Mouse (Mus musculus) heart, embryonic 12.5 days (tissue): ENCODE results near the gene B230307C23Rik. TPM values are rescaled to one million over a fixed set of nuclear protein-coding genes. Genes with fewer than 3 reads are reported as not detected.

Experiments
- ATAC-seq: fragments of 200-750 bp; cut with Nextera tagmentation; 2 replicates; pipeline ENCODE4 v1.8.0; 2017; ENCODE audit warnings: moderate TSS enrichment, moderate library complexity; ENCODE audit not compliant: insufficient number of reproducible peaks, low FRiP score
- H3K27ac ChIP-seq: fragments of 300-500 bp; sonication (generic); 2 replicates; pipeline ENCODE4 v1.5.1; 2016; ENCODE audit warnings: mild to moderate bottlenecking, moderate library complexity; ENCODE audit not compliant: poor library complexity, severe bottlenecking
- H3K27me3 ChIP-seq: fragments of 300-500 bp; sonication (generic); replicated peaks from 2 replicates; pipeline ENCODE4 v1.6.1; 2016; ENCODE audit warnings: mild to moderate bottlenecking, moderate library complexity
- H3K36me3 ChIP-seq: fragments of 300-500 bp; sonication (generic); 2 replicates; pipeline ENCODE4 v1.6.1; 2016; ENCODE audit warnings: mild to moderate bottlenecking, moderate library complexity
- H3K4me1 ChIP-seq: fragments of 300-500 bp; sonication (generic); replicated peaks from 2 replicates; pipeline ENCODE4 v1.6.1; 2016; ENCODE audit warnings: mild to moderate bottlenecking
- H3K4me2 ChIP-seq: fragments of 300-500 bp; sonication (generic); 2 replicates; pipeline ENCODE4 v1.6.1; 2016; ENCODE audit warnings: mild to moderate bottlenecking, moderate library complexity
- H3K4me3 ChIP-seq: fragments of 300-500 bp; sonication (generic); 2 replicates; pipeline ENCODE4 v1.5.1; 2016; ENCODE audit warnings: mild to moderate bottlenecking
- H3K9ac ChIP-seq: fragments of 300-500 bp; sonication (generic); 2 replicates; pipeline ENCODE4 v1.6.1; 2016; ENCODE audit warnings: mild to moderate bottlenecking, moderate library complexity
- H3K9me3 ChIP-seq: fragments of 300-500 bp; sonication (generic); replicated peaks from 2 replicates; pipeline ENCODE4 v1.6.1; 2016; ENCODE audit warnings: mild to moderate bottlenecking, moderate library complexity
- WGBS: fragments of 180-500 bp; shearing (Covaris S2); methylation state at CpG from one replicate; pipeline ENCODE4 v1.1.7; 2016; 5-methylcytosine and 5-hydroxymethylcytosine counted together
- polyA plus RNA-seq: library from polyadenylated mRNA; unstranded; fragments of >200 nt; fragmentation: Nextera tagmentation; extraction: Ambion mirVana; gene quantifications from 2 replicates; pipeline ENCODE4 v1.2.1, GENCODE M21; 2016

The B230307C23Rik gene
- 13.7 and 13.9 TPM in 2 replicates for polyA plus RNA-seq

DNA sequence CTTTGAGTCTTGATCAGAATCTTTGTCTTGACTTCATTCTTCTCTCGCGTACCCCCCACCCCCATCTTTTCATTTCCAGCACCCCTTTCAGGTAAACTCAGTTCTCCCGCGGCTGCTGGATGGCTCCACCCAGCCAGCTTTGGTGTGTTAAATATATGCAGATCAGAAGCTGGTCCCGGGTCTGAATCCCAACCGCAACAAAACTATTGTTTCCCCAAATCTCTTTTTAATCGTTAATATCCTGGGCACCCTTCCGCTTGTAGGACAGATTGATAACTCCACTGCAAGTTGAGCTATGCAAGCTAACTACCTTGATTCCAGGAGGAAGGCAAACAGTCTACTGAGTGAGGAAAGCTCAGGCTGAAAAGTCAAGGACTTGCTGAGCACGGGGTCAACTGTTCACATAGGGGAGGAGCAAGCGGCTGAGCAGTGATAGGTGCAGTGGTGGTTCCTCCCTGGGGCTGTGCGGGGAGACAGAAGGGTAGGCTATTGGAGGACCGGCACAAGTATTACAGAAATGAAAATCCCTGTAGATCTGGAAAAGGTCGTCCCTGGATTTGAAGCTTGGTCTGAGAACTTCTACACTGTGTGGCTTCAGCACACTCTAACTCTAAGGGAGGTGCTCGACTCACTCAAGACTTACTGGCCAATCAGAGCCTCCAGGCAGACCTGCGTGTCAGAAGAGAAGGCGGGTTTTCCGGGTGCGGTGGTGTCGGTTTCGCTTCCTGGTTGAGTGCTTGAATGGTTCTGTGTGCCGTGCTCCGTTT is at the start of gene B230307C23Rik:
Gene B230307C23Rik (plus strand): TSS at position 700 of the 767 bp plus-strand sequence.
- H3K4me1 ChIP-seq, result peaks cover 16% of the 10 kb centered on the region
- H3K4me2 ChIP-seq, result peak within 1 kb of the TSS; percentile 71
- H3K27me3 ChIP-seq, result no peaks in the 10 kb centered on the region
- H3K9me3 ChIP-seq, result 0 out of 2 replicates have a peak, but pooled peaks cover 3% of the 10 kb centered on the region
- peak within 1 kb of the TSS; percentile 94 for H3K27ac ChIP-seq
- ATAC-seq, result peak; percentile 97
- H3K36me3 ChIP-seq, result peaks cover 7% of the 10 kb centered on the region; the same call in 1 of the 2 replicates
- peak within 1 kb of the TSS; percentile 79 for H3K4me3 ChIP-seq
- H3K9ac ChIP-seq, result peak within 1 kb of the TSS; percentile 75
- WGBS, result 2% methylated on average over 22 of the region's 22 CpGs

DNA sequence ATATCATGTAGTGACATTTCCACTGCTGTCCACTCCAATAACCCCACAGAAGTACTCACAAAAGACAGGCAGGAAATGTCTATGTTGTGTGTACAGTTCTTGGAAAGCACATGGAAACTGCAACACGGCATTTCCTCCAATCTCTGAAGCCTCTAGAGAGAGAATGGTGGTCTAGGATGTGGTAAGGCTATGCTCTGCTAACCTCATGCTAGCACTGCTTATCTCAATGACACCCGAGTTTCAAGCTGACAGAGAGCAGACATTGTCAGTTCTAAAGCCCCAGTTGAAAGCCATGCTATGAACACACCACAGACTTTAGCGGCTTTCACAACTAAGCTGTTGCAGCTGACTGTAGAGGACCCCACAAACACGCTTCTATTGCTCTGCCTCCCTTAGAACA is 48.3 kb upstream of the B230307C23Rik start:
- WGBS, result 19% methylated on average over 4 of the region's 4 CpGs
- no peak overlapping the region for H3K9ac ChIP-seq
- peaks cover 19% of the 10 kb centered on the region for H3K27me3 ChIP-seq
- no peak overlapping the region for H3K27ac ChIP-seq
- H3K4me2 ChIP-seq, result no peak overlapping the region
- no peaks in the 10 kb centered on the region for H3K9me3 ChIP-seq
- ATAC-seq, result peak; percentile 45; the same call in 1 of the 2 replicates
- H3K4me3 ChIP-seq, result no peak overlapping the region
- H3K4me1 ChIP-seq, result peaks cover 18% of the 10 kb centered on the region
- H3K36me3 ChIP-seq, result peaks cover 53% of the 10 kb centered on the region

- H3K4me3 ChIP-seq, result no peak overlapping the region
- H3K4me1 ChIP-seq, result peaks cover 18% of the 10 kb centered on the region
- H3K9me3 ChIP-seq, result no peaks in the 10 kb centered on the region
- H3K9ac ChIP-seq, result no peak overlapping the region
- WGBS, result 92% methylated on average over 8 of the region's 8 CpGs
- H3K27ac ChIP-seq, result no peak overlapping the region
- H3K36me3 ChIP-seq, result peaks cover 54% of the 10 kb centered on the region
- no peak for ATAC-seq
- H3K27me3 ChIP-seq, result peaks cover 26% of the 10 kb centered on the region
- no peak overlapping the region for H3K4me2 ChIP-seq
Observed at GRCm38 (mm10) chr16:97950061-97950460, 47.1 kb upstream of the B230307C23Rik start.

GRCm38 (mm10) chr16:97952371-97952770 is 44.7 kb upstream of the B230307C23Rik start:
- Histone ChIP-seq H3K27me3 (peaks cover 27% of the 10 kb centered on the region), H3K36me3 (peaks cover 68% of the 10 kb centered on the region), H3K4me1 (peaks cover 29% of the 10 kb centered on the region), H3K4me2 (no peak overlapping the region), H3K27ac (no peak overlapping the region), H3K9me3 (no peaks in the 10 kb centered on the region), H3K9ac (no peak overlapping the region), H3K4me3 (no peak overlapping the region)
- ATAC-seq, result no peak
- 85% methylated on average over 4 of the region's 4 CpGs for WGBS

- Histone ChIP-seq H3K27me3 (peaks cover 27% of the 10 kb centered on the region), H3K4me3 (no peak overlapping the region), H3K4me2 (no peak overlapping the region), H3K4me1 (peaks cover 32% of the 10 kb centered on the region), H3K9ac (no peak overlapping the region), H3K36me3 (peaks cover 68% of the 10 kb centered on the region), H3K27ac (no peak overlapping the region), H3K9me3 (no peaks in the 10 kb centered on the region)
- ATAC-seq, result no peak
- 51% methylated on average over 9 of the region's 9 CpGs for WGBS
Observed at GRCm38 (mm10) chr16:97952801-97953200, 44.3 kb upstream of the B230307C23Rik start.

DNA sequence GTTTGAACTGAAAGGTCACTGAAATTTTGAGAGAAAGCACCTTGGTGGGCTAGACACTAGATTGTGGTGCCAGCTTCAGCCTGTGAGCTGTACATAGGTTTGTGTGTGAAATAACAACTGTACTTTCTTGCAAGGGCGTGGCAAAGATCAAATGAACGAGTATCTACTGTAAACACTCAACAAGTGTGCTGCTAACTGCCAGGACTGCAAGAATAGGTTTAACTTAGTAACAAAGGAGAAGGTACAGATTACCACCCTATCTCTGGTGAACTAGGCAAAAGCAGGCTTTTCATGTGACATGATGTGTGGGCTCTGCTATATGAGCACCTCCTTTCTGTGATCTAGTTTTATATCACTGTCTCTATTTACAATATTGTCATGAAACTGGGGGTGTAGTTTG is 43.8 kb upstream of the B230307C23Rik start:
- Histone ChIP-seq H3K4me1 (peaks cover 36% of the 10 kb centered on the region), H3K9ac (no peak overlapping the region), H3K27ac (no peak overlapping the region), H3K4me3 (no peak overlapping the region), H3K4me2 (no peak overlapping the region), H3K27me3 (peaks cover 27% of the 10 kb centered on the region), H3K9me3 (no peaks in the 10 kb centered on the region), H3K36me3 (peaks cover 66% of the 10 kb centered on the region)
- WGBS, result 79% methylated on average over 2 of the region's 2 CpGs
- no peak for ATAC-seq

DNA sequence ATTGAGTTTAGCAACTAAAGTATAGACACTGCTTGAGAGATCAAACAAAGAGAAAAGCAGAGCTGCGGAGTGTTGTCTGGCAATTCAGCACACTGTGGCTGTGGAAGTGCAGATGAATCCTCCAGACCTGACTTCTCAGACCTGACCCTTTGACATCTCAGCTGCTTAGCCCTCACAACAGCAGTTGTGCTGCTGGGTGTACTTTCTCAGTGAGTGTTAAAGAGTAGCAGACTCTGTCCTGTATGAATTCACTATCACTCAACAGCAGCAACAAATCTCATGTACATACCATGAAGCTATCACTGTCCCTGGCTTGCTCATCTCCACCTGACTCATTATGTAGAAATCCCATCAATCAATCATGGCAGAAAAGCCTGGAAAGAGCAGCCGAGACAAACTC is 41.1 kb upstream of the B230307C23Rik start:
- WGBS, result 70% methylated on average over 2 of the region's 2 CpGs
- H3K27ac ChIP-seq, result no peak overlapping the region
- peaks cover 49% of the 10 kb centered on the region for H3K36me3 ChIP-seq
- no peaks in the 10 kb centered on the region for H3K9me3 ChIP-seq
- no peak overlapping the region for H3K9ac ChIP-seq
- no peak for ATAC-seq
- peaks cover 41% of the 10 kb centered on the region for H3K4me1 ChIP-seq
- H3K4me3 ChIP-seq, result no peak overlapping the region
- H3K27me3 ChIP-seq, result peaks cover 14% of the 10 kb centered on the region
- no peak overlapping the region for H3K4me2 ChIP-seq

- ATAC-seq, result peak; percentile 22; the same call in 1 of the 2 replicates
- peaks cover 8% of the 10 kb centered on the region for H3K27me3 ChIP-seq
- no peak overlapping the region for H3K4me3 ChIP-seq
- peak overlapping the region; percentile 32 for H3K4me2 ChIP-seq
- peak overlapping the region; percentile 68 for H3K27ac ChIP-seq
- H3K9ac ChIP-seq, result no peak overlapping the region
- H3K9me3 ChIP-seq, result no peaks in the 10 kb centered on the region
- peaks cover 33% of the 10 kb centered on the region for H3K36me3 ChIP-seq
- peaks cover 37% of the 10 kb centered on the region for H3K4me1 ChIP-seq
Observed at GRCm38 (mm10) chr16:97957626-97958025, 39.5 kb upstream of the B230307C23Rik start.

DNA sequence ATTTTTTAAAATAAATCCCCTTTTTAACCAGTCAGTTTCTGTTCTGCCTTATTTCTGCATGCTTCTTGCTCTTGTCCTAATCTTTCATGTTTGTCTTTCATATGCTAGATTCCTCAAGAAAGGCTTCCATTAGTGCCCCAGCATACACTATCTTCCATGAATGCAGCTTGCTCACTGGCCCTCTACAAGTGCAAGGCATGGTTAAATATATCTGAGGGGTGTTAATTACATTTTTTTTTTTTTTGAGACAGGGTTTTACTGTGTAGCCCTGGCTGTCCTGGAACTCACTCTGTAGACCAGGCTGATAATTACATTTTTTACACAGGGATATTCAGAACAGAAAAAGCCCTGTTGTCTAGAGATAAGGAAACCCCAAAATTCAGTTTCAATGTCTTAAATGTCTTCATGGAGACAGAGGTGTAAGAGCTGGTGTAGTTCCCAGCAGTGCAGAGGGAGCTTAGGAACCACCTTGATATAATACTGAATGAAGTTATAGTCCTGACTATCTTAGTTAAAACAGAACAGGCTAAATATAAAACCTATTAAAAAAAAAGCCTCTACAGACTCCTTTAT is 38.6 kb upstream of the B230307C23Rik start:
- Histone ChIP-seq H3K27ac (no peak overlapping the region), H3K9ac (no peak overlapping the region), H3K36me3 (peaks cover 26% of the 10 kb centered on the region), H3K4me3 (no peak overlapping the region), H3K4me1 (peaks cover 31% of the 10 kb centered on the region), H3K4me2 (no peak overlapping the region), H3K9me3 (no peaks in the 10 kb centered on the region), H3K27me3 (peaks cover 8% of the 10 kb centered on the region)
- ATAC-seq, result no peak

DNA sequence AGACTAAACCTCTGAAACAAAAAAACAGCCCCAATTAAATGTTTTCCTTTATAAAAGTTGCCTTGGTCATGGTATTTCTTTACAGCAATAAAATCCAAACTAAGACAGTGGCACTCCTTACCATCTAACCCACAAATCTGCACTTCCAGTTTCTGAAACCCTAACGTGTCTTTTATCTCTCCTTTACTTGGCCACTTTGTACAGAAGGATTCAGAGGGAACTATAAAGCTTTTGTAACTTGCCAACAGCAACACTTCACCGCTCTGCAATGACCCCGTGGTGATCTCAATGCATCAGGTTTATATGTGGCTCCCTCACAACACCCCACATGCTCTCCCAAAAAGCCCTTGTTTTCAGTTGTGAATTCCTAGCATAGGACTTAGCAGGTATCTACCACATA is 36.8 kb upstream of the B230307C23Rik start:
- no peak overlapping the region for H3K4me3 ChIP-seq
- no peak overlapping the region for H3K27ac ChIP-seq
- 72% methylated on average over 3 of the region's 3 CpGs for WGBS
- H3K9ac ChIP-seq, result no peak overlapping the region
- ATAC-seq, result no peak
- no peaks in the 10 kb centered on the region for H3K9me3 ChIP-seq
- H3K36me3 ChIP-seq, result peaks cover 14% of the 10 kb centered on the region
- H3K4me2 ChIP-seq, result no peak overlapping the region
- peaks cover 31% of the 10 kb centered on the region for H3K4me1 ChIP-seq
- no peaks in the 10 kb centered on the region; the same call in 1 of the 2 replicates for H3K27me3 ChIP-seq

GRCm38 (mm10) chr16:97961381-97962150 is 35.5 kb upstream of the B230307C23Rik start:
- no peak for ATAC-seq
- Histone ChIP-seq H3K27me3 (no peaks in the 10 kb centered on the region), H3K27ac (peak overlapping the region; percentile 91), H3K9ac (peak overlapping the region; percentile 92), H3K36me3 (peaks cover 2% of the 10 kb centered on the region; the same call in 1 of the 2 replicates), H3K4me2 (peak overlapping the region; percentile 89), H3K4me3 (peak overlapping the region; percentile 74), H3K4me1 (peaks cover 28% of the 10 kb centered on the region), H3K9me3 (no peaks in the 10 kb centered on the region)
- WGBS, result 5% methylated on average over 35 of the region's 36 CpGs
